Mouse (Mus musculus): Measurements from ENCODE around the gene Cdc42ep5. TPM values are rescaled to one million over a fixed set of nuclear protein-coding genes. Genes with fewer than 3 reads are reported as not detected.
A peak's percentile ranks its signal among the peaks of the same experiment; 100 is the strongest.

The Cdc42ep5 gene
- total RNA-seq, 2 experiments from 2014 or later = 2.4 to 3.2 TPM

DNA sequence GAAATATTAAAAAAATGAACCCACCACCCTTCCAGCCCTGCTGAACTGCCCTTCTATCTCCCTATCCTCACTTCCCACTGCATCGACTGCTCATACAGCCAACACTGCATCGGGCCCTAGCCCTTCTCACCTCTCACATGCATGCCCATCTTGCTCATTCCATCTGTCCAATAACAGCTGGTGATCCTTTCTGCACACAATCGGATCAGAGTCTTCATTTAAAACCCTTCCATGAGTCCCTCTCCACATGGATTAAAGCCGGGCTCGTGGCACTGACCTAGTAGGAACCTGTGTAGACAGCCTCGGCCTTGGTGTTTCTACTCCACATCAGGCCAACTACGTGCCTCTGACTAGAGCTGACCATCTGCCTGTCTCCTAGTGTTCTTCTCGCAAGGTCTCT lies 32.7 kb downstream of the Cdc42ep5 start:
- intact Hi-C loops (cut with DNase I) = loop anchor here (5.0 kb wide), 1 partner anchor 295 kb away; no protein-coding TSS in a partner anchor
- no peak for DNase-seq (ENCODE audit: low spot score in 2 of 2)

DNA sequence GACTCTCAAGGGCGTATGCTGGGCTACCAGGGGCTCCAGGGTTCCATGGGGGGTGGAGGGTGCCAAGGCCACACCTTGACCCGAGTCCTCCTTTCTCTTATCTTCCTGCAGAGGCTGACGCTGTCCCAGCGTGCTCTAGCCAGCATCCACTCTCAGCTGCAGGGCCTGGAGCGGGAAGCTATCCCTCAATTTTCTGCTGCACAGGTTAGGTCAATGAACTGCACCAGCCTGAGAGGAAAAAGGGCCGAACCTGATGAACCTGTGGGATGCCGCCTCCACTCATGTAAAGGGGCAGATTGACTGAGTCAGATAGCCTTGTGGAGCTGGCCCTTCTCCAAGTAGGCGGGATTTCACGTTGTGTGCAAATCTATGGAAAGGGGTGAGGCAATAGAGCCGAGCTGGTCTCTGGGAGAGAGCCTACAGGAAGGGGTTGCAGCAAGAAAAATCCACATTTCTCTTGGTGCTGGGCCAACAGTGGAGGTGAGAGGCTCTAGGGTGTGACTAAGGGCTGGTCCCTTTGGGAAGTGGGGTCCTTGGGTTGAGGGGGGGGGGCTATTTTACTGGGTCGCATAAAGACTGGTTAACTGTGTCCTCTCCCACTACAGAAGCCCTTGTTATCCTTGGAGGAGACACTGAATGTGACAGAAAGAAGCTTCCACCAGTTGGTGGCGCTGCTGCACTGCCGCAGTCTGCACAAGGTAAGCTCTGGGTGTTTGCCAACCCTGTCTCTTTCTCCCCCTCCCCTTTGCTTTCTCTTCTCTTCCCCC lies 33.8 kb downstream of the Cdc42ep5 start:
- peak; percentile 90 to 94 for DNase-seq (ENCODE audit: low spot score in 2 of 2)
- intact Hi-C loops (cut with DNase I) = loop anchor here (5.0 kb wide), 1 partner anchor 296 kb away; no protein-coding TSS in a partner anchor

DNA sequence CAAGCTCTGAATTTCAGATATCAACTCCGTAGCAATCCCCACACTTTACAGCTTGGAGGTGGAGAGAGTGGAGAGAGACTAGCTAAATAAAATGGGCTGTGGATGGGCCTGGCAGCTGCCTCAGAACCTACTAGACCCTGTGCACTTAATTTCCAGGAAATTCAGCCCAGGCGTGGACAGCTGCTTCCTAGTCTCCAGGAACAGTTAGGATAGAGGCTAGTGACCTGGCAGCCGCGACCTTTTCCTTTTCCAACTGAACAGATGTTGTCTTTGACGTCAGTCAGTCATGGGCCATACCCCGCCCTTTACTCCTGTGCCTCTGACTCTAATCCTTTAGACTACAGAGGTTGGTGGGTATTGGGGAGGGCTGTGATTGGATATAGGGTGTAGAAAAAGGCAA lies 35.8 kb downstream of the Cdc42ep5 start:
- DNase-seq (ENCODE audit: low spot score in 2 of 2) = no peak

DNA sequence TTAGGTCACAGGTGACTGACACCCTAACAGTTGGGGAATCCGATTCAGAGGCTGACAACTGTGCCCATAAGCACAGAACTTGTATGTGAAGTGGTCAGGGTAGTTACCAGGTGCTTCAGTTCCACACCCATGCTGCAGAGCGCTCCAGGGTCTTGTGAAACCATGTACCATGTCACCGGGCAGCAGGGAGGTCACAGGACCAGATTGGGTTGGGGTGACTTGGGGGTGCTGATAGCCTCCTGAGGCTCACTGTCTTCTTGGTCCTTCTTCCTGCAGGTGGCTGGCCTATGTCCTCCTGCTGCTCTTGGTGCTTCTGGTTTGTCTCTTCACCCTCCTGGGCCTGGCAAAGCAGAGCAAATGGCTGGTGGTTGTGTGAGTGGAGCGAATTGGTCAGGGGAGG lies 36.8 kb downstream of the Cdc42ep5 start:
- intact Hi-C loops (cut with DNase I) = no loop called here

More for the DNA sequence above, 35.8 kb downstream of the Cdc42ep5 start:
- intact Hi-C loops (cut with DNase I) = no loop called here

DNA sequence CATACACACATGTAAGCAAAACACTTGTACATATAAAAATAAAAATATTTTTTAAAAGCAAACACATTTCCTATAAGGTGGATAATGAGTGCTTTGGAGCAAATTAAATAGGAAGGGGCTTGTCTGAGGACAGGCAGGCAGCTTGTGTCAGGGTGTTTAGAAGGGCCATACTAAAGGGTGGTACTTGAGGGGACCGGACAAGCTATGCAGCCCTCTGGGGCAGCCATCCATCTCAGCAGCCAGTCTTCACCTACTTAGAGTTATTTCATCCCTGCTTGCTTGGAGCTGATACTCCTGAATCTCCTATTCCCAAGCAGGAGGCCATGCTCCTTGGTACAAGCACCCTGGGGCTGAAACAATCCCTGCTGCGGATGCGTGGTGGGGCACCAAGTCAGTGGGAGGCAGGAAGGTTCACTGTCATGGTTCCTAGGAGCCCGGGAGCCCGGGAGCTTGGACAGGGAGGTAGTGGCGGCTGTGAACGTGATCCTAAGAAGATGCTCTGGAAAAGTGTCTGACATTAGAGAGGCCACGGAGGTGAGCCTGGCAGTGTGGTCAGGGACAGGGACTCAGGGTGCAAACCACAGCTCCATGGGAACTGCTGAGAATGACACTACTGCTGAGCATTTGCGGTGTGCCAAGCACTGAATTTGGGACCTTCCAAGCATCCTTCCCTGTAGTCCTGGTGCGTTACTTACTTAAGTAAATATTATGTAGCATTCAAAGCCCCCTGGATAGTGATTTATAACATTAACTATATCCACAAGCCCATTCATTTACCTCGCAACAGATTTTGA lies 37.5 kb downstream of the Cdc42ep5 start:
- no peak for DNase-seq (ENCODE audit: low spot score in 2 of 2)
- intact Hi-C loops (cut with DNase I) = no loop called here

More for the DNA sequence above, 36.8 kb downstream of the Cdc42ep5 start:
- DNase-seq (ENCODE audit: low spot score in 2 of 2) = no peak

DNA sequence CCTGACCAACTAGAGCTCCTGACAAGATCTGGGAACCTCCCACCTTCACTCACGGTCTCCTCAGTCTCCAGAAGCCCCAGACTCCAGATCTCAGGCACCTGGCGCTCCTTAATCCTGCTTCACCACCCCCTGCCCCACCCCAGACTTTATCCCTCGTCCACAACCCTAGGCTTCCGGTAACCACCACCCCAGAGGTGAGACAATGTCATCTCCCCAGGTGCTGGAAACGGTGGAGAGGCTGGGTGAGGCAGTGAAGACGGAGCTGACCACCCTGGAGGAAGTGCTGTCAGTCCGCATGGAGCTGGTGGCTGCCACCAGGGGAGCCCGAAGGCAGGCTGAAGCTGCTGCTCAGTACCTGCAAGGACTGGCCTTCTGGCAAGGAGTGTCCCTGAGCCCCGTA lies 39.4 kb downstream of the Cdc42ep5 start:
- intact Hi-C loops (cut with DNase I) = no loop called here
- no peak for DNase-seq (ENCODE audit: low spot score in 2 of 2)

DNA sequence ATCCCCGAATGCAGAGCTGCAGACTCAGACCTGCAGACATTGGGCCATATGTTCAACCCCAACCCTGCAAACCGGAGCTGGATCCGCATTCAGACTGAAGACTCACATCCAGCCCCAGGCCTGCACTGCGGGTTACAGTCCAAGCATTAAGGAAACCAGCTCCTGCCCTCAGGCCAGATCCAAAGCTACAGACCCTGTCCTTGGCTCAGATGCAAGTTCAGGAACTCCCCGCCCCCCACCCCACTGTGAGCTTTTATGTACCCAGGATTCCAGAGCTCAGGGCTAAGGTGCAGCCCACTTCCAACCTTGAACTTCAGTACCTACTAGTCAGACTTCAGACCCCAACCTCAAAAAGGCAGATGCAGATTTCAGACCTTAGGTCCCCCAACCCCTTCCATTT lies 39.8 kb downstream of the Cdc42ep5 start:
- intact Hi-C loops (cut with DNase I) = no loop called here
- DNase-seq (ENCODE audit: low spot score in 2 of 2) = no peak

DNA sequence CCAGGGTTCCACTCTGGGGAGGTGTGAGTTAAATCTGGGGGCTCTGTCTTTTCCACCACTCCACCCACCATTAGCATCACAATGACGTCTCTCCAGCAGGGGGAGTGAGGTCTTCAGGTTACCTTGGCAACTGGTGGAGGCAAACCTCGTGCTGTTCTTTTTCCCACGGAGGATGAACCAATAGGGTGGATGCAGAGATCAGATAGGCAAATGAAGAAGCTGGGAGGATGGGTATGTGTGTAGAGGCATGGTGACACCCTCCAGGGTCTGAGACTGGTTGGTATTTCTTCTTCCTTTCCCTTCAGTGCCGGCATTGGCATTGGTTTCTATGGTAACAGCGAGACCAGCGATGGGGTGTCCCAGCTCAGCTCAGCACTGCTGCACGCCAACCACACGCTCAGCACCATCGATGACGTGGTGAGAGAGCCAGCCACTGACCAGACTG lies 40.3 kb downstream of the Cdc42ep5 start:
- intact Hi-C loops (cut with DNase I) = no loop called here
- peak; percentile 90 to 97 for DNase-seq (ENCODE audit: low spot score in 2 of 2)

DNA sequence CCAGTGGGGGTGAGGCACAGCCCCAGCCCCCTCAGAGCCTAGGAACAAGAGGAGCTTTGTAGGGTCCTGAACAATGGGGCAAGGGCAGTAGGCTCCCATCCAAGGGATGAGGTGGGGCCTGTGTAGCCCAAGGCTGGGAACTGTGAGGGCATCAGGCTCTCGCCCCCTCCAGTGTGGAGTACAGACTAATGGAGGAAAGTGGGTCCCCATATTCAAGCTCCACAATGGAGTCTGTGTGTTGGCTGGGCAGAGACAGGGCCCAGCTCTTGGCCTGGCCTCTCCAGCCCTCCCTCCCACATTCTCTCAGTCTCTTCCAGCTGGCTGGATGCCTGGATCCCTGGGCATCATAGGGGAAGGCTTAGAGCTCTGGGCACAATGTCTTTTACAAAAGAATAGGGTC lies 40.9 kb downstream of the Cdc42ep5 start:
- intact Hi-C loops (cut with DNase I) = no loop called here
- DNase-seq (ENCODE audit: low spot score in 2 of 2) = peak; percentile 76 to 90

DNA sequence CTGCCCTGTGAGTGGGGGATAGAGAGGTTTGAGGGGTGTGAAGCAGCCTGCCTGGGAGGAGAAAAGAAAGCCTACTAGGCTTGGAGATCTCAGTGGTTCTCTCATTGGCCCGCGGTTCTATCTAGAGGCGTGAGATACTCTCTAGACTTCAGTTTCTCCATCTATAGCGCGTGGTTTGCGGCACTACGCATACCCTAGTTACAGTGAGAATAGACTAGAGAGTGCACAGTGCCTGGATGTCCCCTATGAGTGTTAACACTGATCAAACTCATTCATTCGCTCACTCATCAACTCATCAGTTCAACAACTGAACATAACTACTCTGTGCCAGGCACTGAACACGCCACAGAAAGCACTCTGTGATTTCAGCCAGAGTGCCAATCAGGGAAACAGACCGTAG lies 41.9 kb downstream of the Cdc42ep5 start:
- intact Hi-C loops (cut with DNase I) = no loop called here
- peak in 1 of 2 experiments; percentile 73 for DNase-seq (ENCODE audit: low spot score in 2 of 2)

DNA sequence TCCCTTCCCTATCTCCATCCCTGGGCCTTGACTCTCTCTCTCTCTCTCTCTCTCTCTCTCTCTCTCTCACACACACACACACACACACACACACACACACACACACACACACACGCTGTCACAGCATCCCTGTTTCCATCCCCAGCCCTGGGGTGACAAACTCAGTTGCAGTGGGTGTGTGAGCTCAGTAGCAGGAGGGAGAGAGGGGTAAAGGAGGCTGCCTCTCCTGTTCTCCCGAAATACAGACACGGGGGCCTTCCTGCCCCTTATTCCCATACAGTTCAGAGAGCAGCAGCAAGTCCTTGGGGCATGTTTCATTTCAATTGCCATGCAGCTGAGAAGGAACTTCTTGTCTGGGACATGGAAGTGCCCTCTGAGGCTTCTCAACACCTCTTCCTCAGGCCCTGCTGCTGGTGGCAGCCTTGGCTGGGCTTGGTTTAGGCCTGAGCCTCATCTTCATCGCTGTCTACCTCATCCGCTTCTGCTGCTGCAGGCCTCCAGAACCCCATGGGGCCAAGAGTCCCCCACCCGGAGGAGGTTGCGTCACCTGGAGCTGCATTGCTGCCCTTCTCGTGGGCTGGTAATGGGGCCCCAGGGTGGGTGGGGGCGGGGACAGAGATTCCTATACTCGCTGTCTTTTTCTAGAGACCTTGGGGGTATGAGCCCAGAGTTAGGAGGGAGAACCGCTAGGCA lies 42.4 kb downstream of the Cdc42ep5 start:
- intact Hi-C loops (cut with DNase I) = no loop called here
- no peak for DNase-seq (ENCODE audit: low spot score in 2 of 2)

DNA sequence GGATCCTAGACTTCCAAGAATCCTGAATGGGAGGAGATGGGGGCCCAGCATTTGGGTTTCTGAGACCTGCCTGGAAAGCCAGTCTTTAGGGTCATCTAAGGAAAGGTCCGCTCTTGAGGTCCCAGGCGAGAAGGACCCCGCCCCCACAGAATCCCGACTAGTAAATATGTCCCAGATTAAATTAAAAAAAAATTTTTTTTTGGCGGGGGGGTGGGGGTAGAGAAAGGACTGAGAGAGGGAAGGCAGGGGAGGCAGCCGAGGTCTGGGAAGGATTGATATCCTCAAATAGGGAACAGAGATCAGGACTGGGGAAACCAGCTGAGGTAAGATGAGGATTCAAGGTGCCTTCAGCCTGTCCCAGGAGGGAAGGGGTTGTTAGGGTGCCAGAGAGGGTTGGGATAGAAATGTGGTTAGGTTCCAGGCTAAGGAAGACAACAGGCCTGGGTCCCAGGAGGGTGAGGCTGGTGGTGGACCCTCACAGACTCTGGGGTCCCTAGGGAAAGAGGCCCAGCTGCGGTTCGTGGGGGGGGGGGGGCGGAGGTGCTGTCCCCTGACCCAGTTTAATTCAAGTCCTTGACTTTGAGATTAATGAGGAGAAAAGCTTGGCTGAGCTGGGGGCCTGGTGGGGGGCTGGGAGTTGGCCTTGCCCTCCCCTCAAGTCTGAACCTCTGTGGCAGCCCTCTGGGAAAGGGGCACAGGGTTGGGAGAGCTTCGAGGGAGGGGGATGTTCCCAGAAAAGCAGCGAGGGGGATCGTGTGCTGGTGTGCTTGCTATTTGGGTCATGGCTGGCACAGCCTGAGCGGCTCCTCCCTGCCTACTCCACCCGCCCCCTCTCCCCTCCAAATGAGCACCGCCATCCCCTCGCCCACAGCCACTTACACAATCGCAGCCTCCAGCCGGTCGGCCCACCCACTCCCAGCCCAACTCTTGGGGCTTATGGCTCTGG lies 44.4 kb downstream of the Cdc42ep5 start:
- DNase-seq (ENCODE audit: low spot score in 2 of 2) = peak; percentile 72 to 84
- intact Hi-C loops (cut with DNase I) = loop anchor here (2.0 to 5.0 kb wide), 2 partner anchors 31 to 93 kb away; no protein-coding TSS in a partner anchor

DNA sequence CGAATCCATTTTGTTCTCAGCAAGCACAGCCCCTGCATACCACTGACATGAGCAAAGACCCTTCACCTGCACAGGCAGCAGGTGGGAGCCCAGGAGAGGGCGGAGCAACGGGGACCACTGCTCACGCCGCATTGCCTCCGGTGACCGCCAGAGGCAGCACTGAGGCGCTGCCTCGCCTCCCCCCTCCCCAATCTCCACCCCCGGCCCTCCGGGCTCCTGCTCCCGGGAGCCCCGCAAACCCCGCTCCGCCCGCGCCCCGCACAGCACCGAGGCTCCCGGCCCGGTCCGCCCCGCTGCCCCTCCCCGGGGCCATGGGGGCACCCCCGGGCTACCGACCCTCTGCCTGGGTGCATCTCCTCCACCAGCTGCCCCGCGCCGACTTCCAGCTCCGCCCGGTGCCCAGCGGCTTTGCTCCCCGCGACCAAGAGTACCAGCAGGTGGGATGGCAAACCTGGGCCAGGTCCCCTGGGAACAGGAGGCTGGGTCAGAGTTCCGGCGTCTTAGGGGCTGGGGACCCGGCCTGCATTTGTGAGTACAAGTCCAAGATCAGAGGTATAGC lies 45.2 kb downstream of the Cdc42ep5 start, which contains the start of gene Ttyh1:
TSS of gene Ttyh1 (plus strand) at position 65 of the 559 bp plus-strand sequence.
- peak; percentile 73 to 79 for DNase-seq (ENCODE audit: low spot score in 2 of 2)

DNA sequence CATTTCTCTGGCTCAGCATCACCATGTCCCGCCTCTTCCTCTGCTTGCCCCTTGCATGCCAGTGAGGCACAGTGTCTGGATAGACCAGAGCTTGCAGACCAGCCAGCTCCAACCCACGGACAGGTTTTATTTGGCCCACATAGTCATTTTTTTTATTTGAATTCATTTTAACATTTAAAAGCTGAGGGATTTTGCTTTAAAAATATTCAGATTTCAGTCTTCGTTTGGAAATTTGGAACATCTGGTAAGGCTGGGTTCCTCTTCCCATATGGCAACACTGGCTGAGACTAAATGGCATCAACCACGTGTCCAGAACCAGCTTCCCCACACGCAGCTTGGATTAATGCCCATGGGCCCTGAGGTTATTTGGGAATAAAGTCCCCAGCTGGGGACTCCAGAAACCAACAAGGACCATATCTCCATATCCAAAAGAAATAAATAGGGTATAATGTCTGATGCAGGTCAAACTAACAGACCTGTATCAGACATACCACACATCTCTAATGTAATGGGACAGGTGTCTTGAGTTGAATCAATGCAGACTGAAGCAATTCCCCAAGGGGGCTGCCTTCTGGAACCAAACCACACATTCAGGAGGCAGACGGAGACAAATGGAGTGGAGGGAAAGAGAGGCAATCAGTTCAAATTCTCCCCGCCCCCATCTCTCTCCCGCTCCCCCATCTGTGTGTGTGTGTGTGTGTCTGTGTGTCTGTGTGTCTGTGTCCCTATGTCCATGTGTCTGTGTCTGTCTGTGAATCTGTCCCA lies 47.4 kb downstream of the Cdc42ep5 start:
- peak in 1 of 2 experiments; percentile 50 for DNase-seq (ENCODE audit: low spot score in 2 of 2)
- intact Hi-C loops (cut with DNase I) = loop anchor here (5.0 kb wide), 1 partner anchor 90 kb away; no protein-coding TSS in a partner anchor

More for the DNA sequence above, 45.2 kb downstream of the Cdc42ep5 start, which contains the start of gene Ttyh1:
- intact Hi-C loops (cut with DNase I) = loop anchor here (2.0 to 5.0 kb wide), 2 partner anchors 31 to 92 kb away; no protein-coding TSS in a partner anchor

DNA sequence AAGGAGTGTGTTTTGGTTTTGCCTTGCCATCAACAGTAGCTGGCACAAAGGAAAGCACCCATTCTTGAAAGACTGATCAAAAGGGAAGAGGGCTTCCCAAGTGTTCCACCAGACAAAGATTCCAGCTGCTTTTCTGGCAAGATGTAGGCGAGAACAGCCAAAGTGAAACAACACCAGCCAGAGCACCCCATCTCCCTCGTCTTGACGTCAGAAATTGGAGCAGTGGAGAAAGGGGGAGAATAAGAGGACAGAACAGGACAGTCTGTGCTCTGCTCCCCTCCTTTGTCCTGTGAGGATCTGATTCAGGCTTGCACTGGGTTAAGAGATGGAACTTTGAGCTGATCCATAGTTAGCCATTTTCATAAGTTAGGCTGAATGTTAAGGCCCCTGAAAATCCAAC lies 52.9 kb downstream of the Cdc42ep5 start:
- peak in 1 of 2 experiments; percentile 56 for DNase-seq (ENCODE audit: low spot score in 2 of 2)
- intact Hi-C loops (cut with DNase I) = no loop called here

DNA sequence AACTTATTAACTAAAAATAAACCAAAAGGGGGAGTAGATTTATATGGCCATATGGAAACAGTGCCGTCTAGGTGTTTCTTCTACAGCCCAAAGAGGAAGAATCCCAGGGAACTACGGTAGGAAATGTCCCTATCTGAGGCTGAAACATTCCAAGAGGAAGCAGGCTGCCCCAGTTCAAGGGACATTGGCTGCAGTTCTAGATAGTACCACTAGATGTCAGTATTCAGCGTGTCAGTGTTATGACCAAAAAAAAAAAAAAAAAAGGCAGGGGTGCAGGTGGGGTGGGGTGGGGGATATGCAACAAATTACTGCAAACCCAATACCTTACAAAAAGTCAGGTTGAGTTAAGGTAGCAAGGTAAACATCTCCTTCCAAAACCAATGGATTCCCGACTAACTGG lies 61.2 kb downstream of the Cdc42ep5 start:
- intact Hi-C loops (cut with DNase I) = no loop called here
- DNase-seq (ENCODE audit: low spot score in 2 of 2) = peak in 1 of 2 experiments; percentile 57

Measured in left cerebral cortex, postnatal 14 days (tissue).